Mouse (Mus musculus) embryonic facial prominence, embryonic 14.5 days (tissue): ENCODE results near the gene Srprb. TPM values are rescaled to one million over a fixed set of nuclear protein-coding genes. Genes with fewer than 3 reads are reported as not detected.
A peak's percentile ranks its signal among the peaks of the same experiment; 100 is the strongest.

Experiments used
- ATAC-seq: fragments of 200-750 bp; cut with Nextera tagmentation; 2 replicates; pipeline ENCODE4 v1.8.0; 2017; ENCODE audit warnings: low read depth, moderate number of reproducible peaks, moderate TSS enrichment
- DNase-seq: peaks from one replicate; pipeline ENCODE4 v3.0.0-alpha.2; 2015; ENCODE audit warnings: low spot score
- H3K27ac ChIP-seq: fragments of 300-500 bp; sonication (generic); replicated peaks from 2 replicates; pipeline ENCODE4 v1.5.1; 2014; ENCODE audit warnings: low read depth, mild to moderate bottlenecking, low read length, moderate library complexity
- H3K27me3 ChIP-seq: fragments of 300-500 bp; sonication (generic); replicated peaks from 2 replicates; pipeline ENCODE4 v1.6.1; 2014; ENCODE audit warnings: low read length; ENCODE audit not compliant: control insufficient read depth, insufficient read depth
- H3K36me3 ChIP-seq: fragments of 300-500 bp; sonication (generic); 2 replicates; pipeline ENCODE4 v1.6.1; 2014; ENCODE audit warnings: low read length, mixed read lengths; ENCODE audit not compliant: control insufficient read depth, insufficient read depth
- H3K4me1 ChIP-seq: fragments of 300-500 bp; sonication (generic); 2 replicates; pipeline ENCODE4 v1.6.1; 2014; ENCODE audit warnings: antibody characterized with exemption, low read length; ENCODE audit not compliant: control insufficient read depth, insufficient read depth
- H3K4me2 ChIP-seq: fragments of 300-500 bp; sonication (generic); 2 replicates; pipeline ENCODE4 v1.6.1; 2014; ENCODE audit warnings: low read depth, mild to moderate bottlenecking, low read length, moderate library complexity, mixed read lengths
- H3K4me3 ChIP-seq: fragments of 300-500 bp; sonication (generic); 2 replicates; pipeline ENCODE4 v1.5.1; 2014; ENCODE audit warnings: low read depth, mild to moderate bottlenecking, low read length
- H3K9ac ChIP-seq: fragments of 300-500 bp; sonication (generic); 2 replicates; pipeline ENCODE4 v1.6.1; 2014; ENCODE audit warnings: low read depth, mild to moderate bottlenecking, low read length, moderate library complexity, mixed read lengths
- H3K9me3 ChIP-seq: fragments of 300-500 bp; sonication (generic); 2 replicates; pipeline ENCODE4 v1.6.1; 2016; ENCODE audit warnings: low read length; ENCODE audit not compliant: control insufficient read depth
- whole genome bisulfite sequencing: fragments of 180-500 bp; shearing (Covaris S2); extraction: QIAGEN DNeasy Blood & Tissue Kit; methylation state at CpG from one replicate; pipeline ENCODE4 v1.1.7; 2014; 5-methylcytosine and 5-hydroxymethylcytosine counted together
- polyA plus RNA-seq: library from polyadenylated mRNA; unstranded; fragments of >200 nt; fragmentation: Nextera tagmentation; extraction: Ambion mirVana; gene quantifications from 2 replicates; pipeline ENCODE4 v1.2.1, GENCODE M21; 2014

Srprb gene
- polyA plus RNA-seq, 1 experiment from 2014 or later = 73.5 TPM

DNA sequence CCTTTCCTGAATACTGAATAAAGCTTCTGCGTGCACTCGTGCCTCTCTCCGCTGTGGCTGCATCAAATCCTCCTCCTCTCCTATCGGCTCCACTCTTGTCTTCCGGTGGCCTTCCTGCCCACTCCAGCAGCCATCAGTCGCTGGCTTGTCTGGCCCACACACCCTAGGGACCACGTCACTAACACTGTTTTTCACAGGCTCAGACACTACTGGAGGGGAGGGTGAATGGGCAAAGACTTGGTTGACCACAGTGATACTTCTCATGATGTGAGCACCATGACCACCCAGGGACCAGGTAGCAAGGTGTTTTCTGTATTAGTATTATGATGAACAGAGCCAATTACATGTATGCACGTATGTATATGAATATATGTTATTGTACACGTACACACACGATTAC is 55.7 kb downstream of the Srprb start:
- H3K36me3 ChIP-seq = no peaks in the 10 kb centered on the region
- H3K9ac ChIP-seq = no peak overlapping the region
- no peak overlapping the region for H3K27ac ChIP-seq
- no peak overlapping the region for H3K4me2 ChIP-seq
- no peak overlapping the region for H3K4me3 ChIP-seq
- no peak for ATAC-seq
- no peak for DNase-seq
- H3K4me1 ChIP-seq = peaks cover 9% of the 10 kb centered on the region
- H3K9me3 ChIP-seq = no peaks in the 10 kb centered on the region; the same call in 1 of the 2 replicates
- 76% methylated on average over 10 of the region's 10 CpGs for WGBS
- no peaks in the 10 kb centered on the region for H3K27me3 ChIP-seq

DNA sequence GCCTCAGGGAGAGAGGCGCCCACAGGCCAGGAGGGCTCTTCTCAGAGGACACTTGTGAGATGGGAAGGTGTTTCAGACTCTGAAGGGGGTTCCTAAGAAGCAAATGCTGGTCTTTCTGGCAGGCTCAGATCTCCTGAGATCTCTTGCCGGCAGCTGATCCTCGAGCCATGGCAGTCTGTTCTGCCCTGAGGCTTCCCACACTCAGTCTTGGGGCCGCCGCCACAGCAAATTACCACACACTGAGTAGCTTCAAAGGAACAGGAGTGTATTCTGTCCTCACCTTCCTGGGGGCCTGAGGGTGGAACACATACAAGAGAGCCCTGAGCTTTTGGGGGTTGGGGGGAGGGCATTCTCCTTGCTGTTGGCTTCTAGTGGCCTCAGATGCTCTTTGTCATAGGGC is 56.6 kb downstream of the Srprb start:
- H3K4me3 ChIP-seq = no peak overlapping the region
- no peak for DNase-seq
- H3K9me3 ChIP-seq = no peaks in the 10 kb centered on the region; the same call in 1 of the 2 replicates
- H3K4me1 ChIP-seq = peaks cover 9% of the 10 kb centered on the region
- WGBS = 35% methylated on average over 5 of the region's 5 CpGs
- H3K4me2 ChIP-seq = no peak overlapping the region
- ATAC-seq = no peak
- no peak overlapping the region; the same call in 1 of the 2 replicates for H3K9ac ChIP-seq
- H3K36me3 ChIP-seq = no peaks in the 10 kb centered on the region
- H3K27me3 ChIP-seq = no peaks in the 10 kb centered on the region
- no peak overlapping the region for H3K27ac ChIP-seq

DNA sequence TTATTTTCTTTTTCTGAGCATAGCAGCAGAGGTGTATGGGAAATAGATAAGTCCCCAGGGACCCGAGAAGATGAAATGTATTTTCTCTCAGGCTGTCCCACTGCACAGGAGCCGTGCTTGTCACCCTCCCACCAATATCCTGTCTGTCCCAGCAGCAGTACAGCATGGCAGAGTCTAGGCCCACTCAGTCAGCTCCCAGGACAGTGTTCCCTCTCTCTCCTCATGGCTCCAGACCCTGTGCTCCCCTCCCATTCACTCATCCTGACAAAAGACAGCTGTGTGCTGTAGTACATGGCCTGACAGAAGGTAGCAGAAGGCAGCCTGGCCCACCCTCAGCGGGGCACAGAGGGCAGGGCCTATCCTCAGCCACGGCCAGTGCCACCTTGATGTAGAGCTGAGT is 58.1 kb downstream of the Srprb start:
- DNase-seq (no peak), ATAC-seq (peak; percentile 23; the same call in 1 of the 2 replicates)
- Histone ChIP-seq H3K4me2 (no peak overlapping the region), H3K4me3 (no peak overlapping the region), H3K4me1 (peaks cover 9% of the 10 kb centered on the region), H3K9ac (no peak overlapping the region), H3K27ac (no peak overlapping the region), H3K36me3 (no peaks in the 10 kb centered on the region), H3K27me3 (no peaks in the 10 kb centered on the region), H3K9me3 (no peaks in the 10 kb centered on the region)
- 55% methylated on average over 3 of the region's 4 CpGs for WGBS

DNA sequence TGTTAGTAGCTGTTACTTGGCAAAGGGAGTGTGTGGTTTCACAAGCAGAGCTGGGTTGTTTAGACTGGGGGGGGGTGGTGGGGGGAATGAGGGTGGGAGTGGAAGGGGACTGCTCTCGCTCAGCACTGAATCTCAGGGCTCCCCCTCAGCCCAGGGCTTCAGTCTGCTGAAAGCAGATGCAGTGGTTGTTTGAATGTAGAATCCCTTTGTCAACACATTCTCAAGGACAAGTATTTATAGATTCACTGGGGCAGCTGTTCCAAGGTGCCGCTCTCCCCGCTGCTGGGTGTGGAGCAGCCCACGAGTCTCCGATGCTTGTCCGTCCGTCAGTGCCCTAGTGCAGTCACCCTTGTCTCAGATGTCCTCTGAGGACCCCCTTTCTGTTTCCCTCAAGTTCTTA is 60.7 kb downstream of the Srprb start:
- Histone ChIP-seq H3K27ac (no peak overlapping the region), H3K4me1 (peaks cover 9% of the 10 kb centered on the region), H3K9ac (no peak overlapping the region), H3K27me3 (no peaks in the 10 kb centered on the region), H3K4me3 (no peak overlapping the region), H3K36me3 (no peaks in the 10 kb centered on the region), H3K9me3 (no peaks in the 10 kb centered on the region), H3K4me2 (no peak overlapping the region)
- DNase-seq = no peak
- ATAC-seq = no peak
- 86% methylated on average over 7 of the region's 7 CpGs for WGBS

DNA sequence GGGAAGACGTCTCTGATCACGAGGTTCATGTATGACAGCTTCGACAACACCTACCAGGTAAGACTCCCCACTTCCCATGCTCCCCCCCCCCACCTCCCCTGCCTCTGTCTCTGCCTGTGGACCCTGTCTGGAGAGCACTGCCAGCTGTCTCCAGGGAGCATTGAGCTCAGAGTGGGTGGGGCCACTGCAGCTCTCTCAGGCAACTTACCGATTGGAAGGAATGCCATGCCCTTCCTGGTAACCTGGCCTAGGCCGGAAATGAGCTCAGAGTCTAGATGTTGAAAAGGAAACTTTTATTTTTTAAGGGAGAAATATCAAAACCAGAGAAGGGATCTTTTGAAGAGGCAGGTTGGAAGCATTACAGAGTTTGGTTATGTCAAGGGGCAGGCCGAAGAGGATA is 61.6 kb downstream of the Srprb start:
- Histone ChIP-seq H3K36me3 (no peaks in the 10 kb centered on the region), H3K4me2 (no peak overlapping the region), H3K27ac (no peak overlapping the region), H3K9ac (no peak overlapping the region), H3K4me1 (peaks cover 5% of the 10 kb centered on the region), H3K27me3 (no peaks in the 10 kb centered on the region), H3K9me3 (no peaks in the 10 kb centered on the region), H3K4me3 (no peak overlapping the region)
- no peak for DNase-seq
- WGBS = 71% methylated on average over 6 of the region's 6 CpGs
- no peak for ATAC-seq

GRCm38 (mm10) chr9:103139481-103139880 is 62.5 kb downstream of the Srprb start:
- DNase-seq (no peak), ATAC-seq (no peak)
- no peak overlapping the region for H3K27ac ChIP-seq
- H3K9ac ChIP-seq = no peak overlapping the region
- no peak overlapping the region for H3K4me2 ChIP-seq
- 53% methylated on average over 6 of the region's 6 CpGs for WGBS
- H3K9me3 ChIP-seq = no peaks in the 10 kb centered on the region
- H3K27me3 ChIP-seq = no peaks in the 10 kb centered on the region
- H3K4me3 ChIP-seq = no peak overlapping the region
- H3K36me3 ChIP-seq = no peaks in the 10 kb centered on the region
- 0 out of 2 replicates have a peak, but pooled peaks cover 2% of the 10 kb centered on the region for H3K4me1 ChIP-seq

Other genes with a start within 250 kb of the Srprb start
- gene Slco2a1, start 213.4 kb downstream of the Srprb start, polyA plus RNA-seq = 8.8 and 10.0 TPM in 2 replicates
- 7.3 and 8.3 TPM in 2 replicates for gene Rab6b, start 90.3 kb downstream of the Srprb start, polyA plus RNA-seq
- gene Gm20425, start 28.2 kb upstream of the Srprb start, polyA plus RNA-seq = 0.45 and 3.8 TPM in 2 replicates
- gene Trf, start 28.3 kb upstream of the Srprb start, polyA plus RNA-seq = 34.1 and 35.4 TPM in 2 replicates
- gene 1300017J02Rik, start 102.9 kb upstream of the Srprb start, polyA plus RNA-seq = 0.67 and 0.71 TPM in 2 replicates
- 56.5 and 63.2 TPM in 2 replicates for gene Topbp1, start 103.1 kb upstream of the Srprb start, polyA plus RNA-seq
- gene Cdv3, start 163.7 kb upstream of the Srprb start, polyA plus RNA-seq = 92.7 and 94.0 TPM in 2 replicates